In genomic region chr12:32144513-32144912, GRCm38 (mm10) we compare ENCODE assay signal across 9 mouse cellular contexts.
DNase-seq lines count a peak whose midpoint lies in the region; ATAC-seq and TF ChIP-seq lines count a peak whose summit lies in the region.
"Had no signal": no experiment of that assay in that cellular context is flagged by ENCODE, and none has a peak within 500 bp of the region (broad histone marks: within the 10 kb centered on the region; RNA-seq: fewer than 3 reads in every experiment).

No protein-coding gene starts in this region.

- H3K27me3 ChIP-seq in G1E (ENCODE audit: insufficient read depth, low read length), result no peaks in the 10 kb centered on the region
- H3K27me3 ChIP-seq in cerebellum, adult 2 months (ENCODE audit: control insufficient read depth, insufficient read depth, low read length), result no peaks in the 10 kb centered on the region; the same call in 1 of the 2 replicates
- H3K27me3 ChIP-seq in hindbrain, embryonic 12.5 days, result no peaks in the 10 kb centered on the region
- no peaks in the 10 kb centered on the region for H3K27me3 ChIP-seq in lung, postnatal 0 days (replicated peaks; ENCODE audit: insufficient read depth, low read length)

- no peak overlapping the region for H3K4me2 ChIP-seq in hindbrain, embryonic 12.5 days (replicated peaks)
- H3K4me2 ChIP-seq in lung, postnatal 0 days (replicated peaks; ENCODE audit: low read depth, low read length), result no peak overlapping the region

- no peak overlapping the region; the same call in 1 of the 2 replicates for H3K4me3 ChIP-seq in G1E (ENCODE audit: low read depth, low read length)
- no peak overlapping the region for H3K4me3 ChIP-seq in cerebellum, adult 2 months (replicated peaks; ENCODE audit: insufficient read depth, low read depth, low read length)
- no peak overlapping the region for H3K4me3 ChIP-seq in hindbrain, embryonic 12.5 days
- H3K4me3 ChIP-seq in lung, postnatal 0 days (ENCODE audit: low read depth, low read length), result no peak overlapping the region

- no peak overlapping the region for H3K9ac ChIP-seq in hindbrain, embryonic 12.5 days
- H3K9ac ChIP-seq in lung, postnatal 0 days (replicated peaks; ENCODE audit: low read depth), result no peak overlapping the region

- 3% methylated on average over 5 of the region's 5 CpGs for WGBS in cerebellum, adult 2 months
- WGBS in hindbrain, embryonic 12.5 days, result 4% methylated on average over 5 of the region's 5 CpGs
- WGBS in lung, postnatal 0 days, result 2% methylated on average over 5 of the region's 5 CpGs

- TF ChIP-seq CTCF in G1E (IDR thresholded peaks at IDR 0.05; ENCODE audit: low read depth, low read length), result peak; percentile 87
- peak; percentile 57; the same call in 1 of the 2 replicates for TF ChIP-seq CTCF in cerebellum, adult 2 months (IDR thresholded peaks at IDR 0.05; ENCODE audit: borderline replicate concordance, insufficient read depth, low read depth, low read length)
- peak; percentile 81 for TF ChIP-seq CTCF in lung, postnatal 0 days (IDR thresholded peaks at IDR 0.05)

- no peak overlapping the region for H3K27ac ChIP-seq in cerebellum, adult 2 months (ENCODE audit: insufficient read depth, low read length)
- H3K27ac ChIP-seq in hindbrain, embryonic 12.5 days, result no peak overlapping the region
- H3K27ac ChIP-seq in lung, postnatal 0 days (ENCODE audit: low read length), result no peak overlapping the region
- H3K27ac ChIP-seq: macrophage had no signal

- DNase-seq in G1E (ENCODE audit: low spot score), result peak; percentile 49
- DNase-seq in cerebellum, adult 2 months, result peak; percentile 28 to 33
- peak; percentile 68 for DNase-seq in forelimb bud, embryonic 11.5 days (ENCODE audit: low read depth, low spot score)
- peak; percentile 59 for DNase-seq in layer of hippocampus, adult 9-11 months
- peak; percentile 79 for DNase-seq in lung, postnatal 0 days (ENCODE audit: low spot score)
- DNase-seq in ovary, postnatal 36 days (ENCODE audit: low spot score), result peak; percentile 81
- peak; percentile 79 to 81 for DNase-seq in thymus, postnatal 36 days

- no peak for TF ChIP-seq POLR2A in cerebellum, adult 2 months (IDR thresholded peaks at IDR 0.05; ENCODE audit: borderline replicate concordance, insufficient read depth, low read length)

- H3K36me3 ChIP-seq in G1E (replicated peaks), result no peaks in the 10 kb centered on the region
- no peaks in the 10 kb centered on the region for H3K36me3 ChIP-seq in hindbrain, embryonic 12.5 days
- H3K36me3 ChIP-seq in lung, postnatal 0 days (ENCODE audit: insufficient read depth, low read length), result no peaks in the 10 kb centered on the region

- peaks cover 58% of the 10 kb centered on the region for H3K4me1 ChIP-seq in G1E (ENCODE audit: insufficient read depth, low read depth, low read length)
- H3K4me1 ChIP-seq in cerebellum, adult 2 months (ENCODE audit: control insufficient read depth, insufficient read depth, low read length), result no peaks in the 10 kb centered on the region
- no peaks in the 10 kb centered on the region for H3K4me1 ChIP-seq in hindbrain, embryonic 12.5 days
- H3K4me1 ChIP-seq in lung, postnatal 0 days (ENCODE audit: insufficient read depth, low read depth, low read length), result no peaks in the 10 kb centered on the region

- no peak for ATAC-seq in G1E (ENCODE audit: extremely low read depth, insufficient number of reproducible peaks, low FRiP score, poor library complexity, severe bottlenecking)
- ATAC-seq in hindbrain, embryonic 12.5 days (ENCODE audit: low FRiP score), result peak; percentile 76; the same call in 1 of the 2 replicates
- peak; percentile 65; the same call in 1 of the 2 replicates for ATAC-seq in lung, postnatal 0 days

- TF ChIP-seq EP300 in lung, postnatal 0 days (IDR thresholded peaks at IDR 0.05), result no peak

- H3K9me3 ChIP-seq in G1E (replicated peaks), result no peaks in the 10 kb centered on the region
- H3K9me3 ChIP-seq in hindbrain, embryonic 12.5 days (replicated peaks), result no peaks in the 10 kb centered on the region
- H3K9me3 ChIP-seq in lung, postnatal 0 days (ENCODE audit: low read length), result no peaks in the 10 kb centered on the region

Comparison
In these comparisons a context has a peak if more than half of its experiments do, and no peak if none do; other contexts are left out.
1. DNase-seq: peak in every context shown above with its lines; median percentile 81 in ovary, postnatal 36 days; 80 in thymus, postnatal 36 days; 79 in lung, postnatal 0 days; 68 in forelimb bud, embryonic 11.5 days; 59 in layer of hippocampus, adult 9-11 months; 49 in G1E; 30 in cerebellum, adult 2 months.